In the genomic region with DNA sequence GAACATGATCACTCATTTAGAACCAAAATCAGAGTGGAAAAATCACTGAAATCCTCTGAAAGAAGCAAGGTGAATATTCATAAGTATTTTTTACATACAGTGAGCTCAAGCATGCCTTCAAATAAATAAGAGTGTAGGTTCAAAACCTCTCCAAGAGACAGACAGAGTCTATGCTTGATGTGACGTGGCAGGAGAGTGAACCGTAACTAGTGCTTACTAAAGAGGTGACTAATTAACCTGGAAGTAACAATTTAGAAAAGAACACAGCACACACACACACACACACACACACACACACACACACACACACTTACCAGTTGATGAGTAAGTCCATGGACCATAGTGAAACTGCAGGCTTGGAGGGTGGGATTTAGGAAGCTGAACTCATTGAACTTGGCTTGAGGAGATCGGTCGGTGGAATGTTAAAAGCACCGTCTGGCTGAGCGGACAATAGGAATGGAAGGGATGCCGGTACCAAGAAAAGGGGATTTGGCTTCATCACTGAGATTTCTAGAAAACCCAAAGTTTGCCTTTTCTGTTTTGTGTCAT, we compare ENCODE assay signal across 25 mouse cellular contexts.
DNase-seq lines count a peak whose midpoint lies in the region; ATAC-seq lines count a peak whose summit lies in the region.
"Had no signal": no experiment of that assay in that cellular context is flagged by ENCODE, and none has a peak within 500 bp of the region (broad histone marks: within the 10 kb centered on the region; RNA-seq: fewer than 3 reads in every experiment).

No protein-coding gene starts in this region.

- no peak for DNase-seq in kidney, adult 11 months
- DNase-seq in kidney, postnatal 14 days = peak; percentile 3
- DNase-seq in kidney, postnatal 36 days = peak; percentile 0 to 24
- no peak for DNase-seq in gastrocnemius, postnatal 25 days
- DNase-seq in spleen, adult 12 weeks (ENCODE audit: low spot score) = no peak
- DNase-seq: adrenal gland, adult 2 months; adrenal gland, postnatal 14 days; cerebellum, adult 11 months; cerebellum, adult 2 months; cerebellum, adult 9-11 months; cerebellum, postnatal 25 days; forebrain, postnatal 0 days; gastrocnemius, adult 2 months; gastrocnemius, postnatal 14 days; heart, adult 2 months; heart, postnatal 14 days; heart, postnatal 4 days had no signal

- no peak overlapping the region for H3K9ac ChIP-seq in kidney, embryonic 15.5 days
- H3K9ac ChIP-seq: embryonic facial prominence, embryonic 12.5 days; embryonic facial prominence, embryonic 15.5 days; forebrain, postnatal 0 days; heart, embryonic 13.5 days; hindbrain, embryonic 14.5 days had no signal

- no peaks in the 10 kb centered on the region for H3K9me3 ChIP-seq in kidney, embryonic 15.5 days (replicated peaks)
- H3K9me3 ChIP-seq: embryonic facial prominence, embryonic 12.5 days; embryonic facial prominence, embryonic 15.5 days; heart, embryonic 10.5 days; heart, embryonic 13.5 days had no signal

- 72% methylated on average over 7 of the region's 7 CpGs for WGBS in kidney, embryonic 15.5 days

- H3K4me3 ChIP-seq in kidney, embryonic 15.5 days (replicated peaks) = no peak overlapping the region
- H3K4me3 ChIP-seq: embryonic facial prominence, embryonic 12.5 days; embryonic facial prominence, embryonic 15.5 days; gastrocnemius, adult 2 months; heart, adult 2 months; heart, embryonic 10.5 days; heart, embryonic 13.5 days had no signal

- H3K36me3 ChIP-seq in kidney, embryonic 15.5 days = no peaks in the 10 kb centered on the region
- H3K36me3 ChIP-seq: embryonic facial prominence, embryonic 12.5 days; embryonic facial prominence, embryonic 15.5 days; heart, embryonic 10.5 days; heart, embryonic 13.5 days had no signal

- ATAC-seq in kidney, embryonic 15.5 days (replicated peaks; ENCODE audit: low FRiP score) = peak; percentile 49; the same call in 1 of the 2 replicates
- ATAC-seq: CD4-positive, CD25-positive, alpha-beta regulatory T cell, adult 4 months; forebrain, embryonic 14.5 days; forebrain, postnatal 0 days had no signal

- no peak overlapping the region for H3K4me2 ChIP-seq in kidney, embryonic 15.5 days
- H3K4me2 ChIP-seq: embryonic facial prominence, embryonic 12.5 days; embryonic facial prominence, embryonic 15.5 days; heart, embryonic 13.5 days; hindbrain, embryonic 14.5 days had no signal

- no peaks in the 10 kb centered on the region for H3K27me3 ChIP-seq in kidney, embryonic 15.5 days
- H3K27me3 ChIP-seq: embryonic facial prominence, embryonic 12.5 days; embryonic facial prominence, embryonic 15.5 days; heart, embryonic 13.5 days had no signal

- no peaks in the 10 kb centered on the region for H3K4me1 ChIP-seq in kidney, embryonic 15.5 days
- H3K4me1 ChIP-seq: embryonic facial prominence, embryonic 12.5 days; embryonic facial prominence, embryonic 15.5 days; heart, embryonic 10.5 days; heart, embryonic 13.5 days had no signal

- no peak overlapping the region for H3K27ac ChIP-seq in kidney, embryonic 15.5 days
- H3K27ac ChIP-seq: embryonic facial prominence, embryonic 12.5 days; embryonic facial prominence, embryonic 15.5 days; gastrocnemius, adult 2 months; heart, adult 2 months; heart, embryonic 10.5 days; heart, embryonic 13.5 days; hindbrain, embryonic 14.5 days had no signal

Comparison
In these comparisons a context has a peak if more than half of its experiments do, and no peak if none do; other contexts are left out.
1. DNase-seq: peak in kidney, postnatal 14 days (single experiment) and kidney, postnatal 36 days (2 of 2); none in kidney, adult 11 months (single experiment), gastrocnemius, postnatal 25 days (single experiment) and spleen, adult 12 weeks (single experiment).